Mouse (Mus musculus): ENCODE data around the gene Spag8. TPM values are rescaled to one million over a fixed set of nuclear protein-coding genes. Genes with fewer than 3 reads are reported as not detected.

Spag8 gene
- polyA plus RNA-seq (2015; fragmentation: Nextera tagmentation; extraction: Ambion mirVana) = 0.36 and 0.47 TPM in 2 replicates

DNA sequence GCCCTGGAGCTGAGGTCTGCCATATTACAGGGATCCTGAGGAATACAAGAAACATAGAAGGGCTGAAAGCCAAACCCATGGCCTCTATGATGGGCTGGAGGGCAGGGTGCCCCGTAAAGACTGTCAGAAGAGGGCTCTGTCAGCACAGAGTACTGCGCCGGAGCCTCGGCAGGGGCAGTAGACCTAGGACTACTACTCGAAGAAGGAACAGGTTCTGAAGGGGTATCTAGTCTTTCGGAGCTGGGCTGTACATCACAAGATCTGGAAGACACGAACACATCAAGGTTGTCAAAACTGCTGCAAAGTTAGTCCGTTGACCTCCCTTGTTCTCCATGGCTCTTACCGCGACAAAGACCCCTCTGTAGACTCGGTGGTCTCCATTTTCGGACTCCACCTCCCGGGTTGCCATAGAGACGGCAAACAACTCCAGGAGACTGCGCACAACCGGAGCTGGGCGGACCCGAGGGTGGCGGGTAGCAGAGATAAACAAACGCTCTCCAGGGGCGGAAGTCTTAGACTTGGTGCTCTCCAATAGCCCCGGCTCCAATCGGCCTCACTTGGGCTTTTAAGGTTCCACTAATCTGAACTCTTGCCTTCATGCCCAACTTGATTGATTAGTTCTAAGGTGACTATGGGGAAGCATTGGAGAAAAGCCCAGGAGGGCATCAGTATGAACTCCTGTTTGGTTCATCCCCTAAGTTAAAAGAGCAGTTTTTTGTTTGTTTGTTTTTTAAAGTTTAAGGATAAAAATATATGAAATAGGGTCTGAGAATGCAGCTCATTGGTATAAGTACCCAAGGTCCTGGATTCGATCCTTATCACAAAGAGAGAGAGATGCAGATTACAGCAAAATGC is at the start of gene Spag8:
Gene Spag8 (minus strand): TSS at position 434 of the 855 bp plus-strand sequence.
- 29% methylated on average over 24 of the region's 24 CpGs for WGBS
- H3K4me2 ChIP-seq = peak within 1 kb of the TSS; percentile 31

DNA sequence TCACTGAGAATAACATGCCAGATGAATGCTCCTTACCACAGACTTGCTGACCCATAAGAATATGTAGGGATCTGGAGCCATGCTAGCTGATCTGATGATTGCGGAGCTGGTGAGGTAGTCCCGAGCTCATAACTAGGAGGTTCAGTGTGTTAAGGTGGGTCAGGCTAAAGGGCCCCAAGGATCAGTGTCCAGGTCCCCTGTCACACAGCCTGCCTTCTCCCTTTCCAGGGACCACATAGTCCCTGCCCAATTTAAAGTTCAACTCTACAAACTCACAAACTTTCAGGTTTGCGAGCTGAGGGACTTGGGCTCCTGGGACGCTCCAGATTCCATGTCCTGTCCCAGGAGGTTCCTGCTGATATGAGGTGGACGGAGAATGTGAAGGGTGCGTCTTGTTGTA is 47.3 kb upstream of the Spag8 start, which contains the start of gene Olfr70:
Gene Olfr70 (minus strand): TSS at position 101 of the 400 bp plus-strand sequence.
- 88% methylated on average over 6 of the region's 6 CpGs for WGBS
- H3K9me3 ChIP-seq = no peaks in the 10 kb centered on the region

More for the DNA sequence above, at the start of gene Spag8:
- H3K27me3 ChIP-seq = no peaks in the 10 kb centered on the region
- H3K4me1 ChIP-seq = peaks cover 9% of the 10 kb centered on the region
- H3K9ac ChIP-seq = no peak within 1 kb of the TSS
- peaks cover 26% of the 10 kb centered on the region for H3K36me3 ChIP-seq
- no peak within 1 kb of the TSS for H3K27ac ChIP-seq
- no peak for ATAC-seq (ENCODE audit: insufficient number of reproducible peaks, low FRiP score, low TSS enrichment, low read depth)
- H3K9me3 ChIP-seq = peaks cover 6% of the 10 kb centered on the region; the same call in 1 of the 2 replicates
- H3K4me3 ChIP-seq = peak within 1 kb of the TSS; percentile 8; the same call in 1 of the 2 replicates

DNA sequence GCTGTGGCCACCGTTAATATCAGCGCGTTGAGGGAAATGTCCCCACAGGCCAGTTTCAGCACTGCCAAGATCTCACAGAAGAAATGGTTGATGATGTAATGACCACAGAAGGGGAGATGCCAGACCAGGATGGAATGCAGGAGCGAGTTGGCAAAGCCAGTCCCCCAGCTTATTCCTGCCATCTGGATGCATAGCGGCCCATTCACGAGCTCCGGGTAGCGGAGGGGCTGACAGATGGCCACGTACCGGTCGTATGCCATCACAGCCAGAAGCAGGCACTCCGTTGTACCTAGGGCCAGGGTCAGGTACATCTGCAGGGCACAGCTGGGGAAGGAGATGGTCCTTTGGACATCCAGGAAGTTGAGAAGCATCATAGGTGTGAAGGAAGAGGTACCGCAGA is 43.2 kb upstream of the Spag8 start:
- peaks cover 9% of the 10 kb centered on the region; the same call in 1 of the 2 replicates for H3K4me1 ChIP-seq

More for the DNA sequence above, 47.3 kb upstream of the Spag8 start, which contains the start of gene Olfr70:
- no peak within 1 kb of the TSS for H3K9ac ChIP-seq
- no peaks in the 10 kb centered on the region for H3K36me3 ChIP-seq
- no peak within 1 kb of the TSS for H3K4me2 ChIP-seq
- no peak within 1 kb of the TSS for H3K4me3 ChIP-seq
- no peak for ATAC-seq (ENCODE audit: insufficient number of reproducible peaks, low FRiP score, low TSS enrichment, low read depth)
- H3K27ac ChIP-seq = no peak within 1 kb of the TSS
- no peaks in the 10 kb centered on the region for H3K27me3 ChIP-seq
- H3K4me1 ChIP-seq = 0 out of 2 replicates have a peak, but pooled peaks cover 4% of the 10 kb centered on the region

DNA sequence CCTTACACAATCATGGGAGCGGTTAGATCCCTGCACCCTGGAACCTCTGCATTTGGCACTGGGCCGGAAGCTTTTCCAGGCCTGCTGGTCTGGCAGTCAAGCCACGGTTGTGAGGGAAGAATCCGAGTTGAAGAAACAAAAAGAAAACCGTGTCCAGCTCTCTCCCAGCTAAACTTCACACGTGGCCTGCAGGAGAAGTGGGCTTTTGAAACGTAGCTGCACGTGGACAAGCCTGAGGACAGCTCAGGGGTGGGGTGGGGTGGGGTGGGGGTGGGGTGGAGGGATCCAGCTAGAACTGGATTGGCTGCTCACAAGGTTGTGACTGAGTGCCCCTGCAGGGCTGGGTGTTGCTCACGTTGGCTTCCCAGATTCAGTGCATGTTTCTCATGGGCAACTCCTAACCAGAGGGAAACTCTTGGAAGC is 41.9 kb upstream of the Spag8 start:
- Histone ChIP-seq H3K9me3 (no peaks in the 10 kb centered on the region), H3K9ac (no peak overlapping the region), H3K36me3 (peaks cover 4% of the 10 kb centered on the region; the same call in 1 of the 2 replicates), H3K4me3 (no peak overlapping the region), H3K4me1 (peaks cover 9% of the 10 kb centered on the region; the same call in 1 of the 2 replicates), H3K4me2 (no peak overlapping the region), H3K27ac (no peak overlapping the region), H3K27me3 (no peaks in the 10 kb centered on the region)
- ATAC-seq (ENCODE audit: insufficient number of reproducible peaks, low FRiP score, low TSS enrichment, low read depth) = no peak
- 30% methylated on average over 9 of the region's 9 CpGs for WGBS

More for the DNA sequence above, 43.2 kb upstream of the Spag8 start:
- Histone ChIP-seq H3K4me2 (no peak overlapping the region), H3K27ac (no peak overlapping the region), H3K9ac (no peak overlapping the region), H3K36me3 (no peaks in the 10 kb centered on the region), H3K4me3 (no peak overlapping the region), H3K27me3 (no peaks in the 10 kb centered on the region), H3K9me3 (no peaks in the 10 kb centered on the region)
- WGBS = 80% methylated on average over 13 of the region's 13 CpGs
- ATAC-seq (ENCODE audit: insufficient number of reproducible peaks, low FRiP score, low TSS enrichment, low read depth) = no peak

DNA sequence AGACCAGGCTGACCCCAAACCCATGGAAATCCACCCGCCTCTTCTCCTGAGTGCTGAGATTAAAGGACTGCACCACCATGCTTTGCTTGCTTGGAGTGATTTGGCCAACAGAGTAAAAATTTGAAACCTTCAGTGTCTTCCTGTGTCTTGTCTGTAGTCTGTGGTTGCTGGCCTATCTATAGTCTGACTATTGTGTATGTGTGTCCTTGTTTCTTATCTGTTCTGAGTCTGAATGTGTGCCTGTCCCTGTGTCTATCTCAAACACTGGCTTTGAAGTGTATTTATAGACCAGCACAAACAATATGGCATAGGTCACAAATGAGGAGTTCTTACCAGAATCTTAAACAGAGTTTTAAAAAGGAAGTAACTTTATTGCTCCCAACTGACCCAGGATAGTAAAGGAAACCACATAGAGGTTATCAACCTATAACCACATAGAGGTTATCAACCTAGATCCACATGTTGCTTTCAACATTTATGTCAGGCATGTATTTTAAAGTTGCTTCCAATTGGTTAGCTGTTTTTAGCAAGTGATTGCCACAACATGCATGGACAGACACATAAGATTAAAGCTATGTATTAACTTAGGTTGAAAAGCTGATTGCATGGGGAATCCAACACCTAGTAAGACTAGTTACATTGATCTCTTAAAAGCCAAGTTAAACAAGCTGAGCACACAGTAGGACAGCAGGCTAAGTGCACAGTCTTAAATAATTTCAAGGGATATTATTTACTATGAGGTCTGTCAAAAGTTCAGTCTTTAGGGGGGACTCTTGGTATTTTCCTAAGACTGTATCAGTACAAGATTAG is 41.2 kb upstream of the Spag8 start:
- H3K27ac ChIP-seq = no peak overlapping the region

DNA sequence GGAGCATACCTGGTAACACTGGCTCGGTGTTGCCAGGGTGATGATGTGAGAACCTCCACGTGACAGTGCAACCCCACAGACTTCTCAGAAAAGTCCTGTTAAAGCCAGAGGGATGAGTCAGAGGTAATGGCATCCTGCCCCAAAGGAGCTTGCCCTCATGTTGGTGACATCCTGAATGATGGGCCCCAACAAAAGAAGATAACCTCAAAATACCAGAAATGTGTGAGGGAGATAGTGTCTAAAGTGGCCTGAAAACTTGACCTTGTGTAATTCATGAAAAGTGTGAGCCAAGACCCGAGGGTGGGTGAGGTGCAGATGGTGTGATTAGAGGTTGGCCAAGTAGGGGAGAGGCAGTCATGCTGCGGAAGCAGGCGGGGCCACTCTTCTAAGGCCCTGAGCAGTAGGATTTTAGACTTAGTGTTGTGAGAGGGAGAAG is 40.4 kb upstream of the Spag8 start:
- Histone ChIP-seq H3K9ac (no peak overlapping the region), H3K9me3 (no peaks in the 10 kb centered on the region), H3K27ac (no peak overlapping the region), H3K4me2 (no peak overlapping the region), H3K27me3 (no peaks in the 10 kb centered on the region), H3K36me3 (peaks cover 19% of the 10 kb centered on the region), H3K4me1 (peaks cover 9% of the 10 kb centered on the region; the same call in 1 of the 2 replicates), H3K4me3 (no peak overlapping the region)
- ATAC-seq (ENCODE audit: insufficient number of reproducible peaks, low FRiP score, low TSS enrichment, low read depth) = no peak
- 70% methylated on average over 5 of the region's 5 CpGs for WGBS

More for the DNA sequence above, 41.2 kb upstream of the Spag8 start:
- Histone ChIP-seq H3K4me2 (no peak overlapping the region), H3K4me1 (peaks cover 9% of the 10 kb centered on the region; the same call in 1 of the 2 replicates), H3K27me3 (no peaks in the 10 kb centered on the region), H3K4me3 (no peak overlapping the region), H3K9ac (no peak overlapping the region), H3K36me3 (peaks cover 10% of the 10 kb centered on the region), H3K9me3 (no peaks in the 10 kb centered on the region)
- ATAC-seq (ENCODE audit: insufficient number of reproducible peaks, low FRiP score, low TSS enrichment, low read depth) = no peak
- WGBS = 71% methylated on average over 1 of the region's 1 CpGs

DNA sequence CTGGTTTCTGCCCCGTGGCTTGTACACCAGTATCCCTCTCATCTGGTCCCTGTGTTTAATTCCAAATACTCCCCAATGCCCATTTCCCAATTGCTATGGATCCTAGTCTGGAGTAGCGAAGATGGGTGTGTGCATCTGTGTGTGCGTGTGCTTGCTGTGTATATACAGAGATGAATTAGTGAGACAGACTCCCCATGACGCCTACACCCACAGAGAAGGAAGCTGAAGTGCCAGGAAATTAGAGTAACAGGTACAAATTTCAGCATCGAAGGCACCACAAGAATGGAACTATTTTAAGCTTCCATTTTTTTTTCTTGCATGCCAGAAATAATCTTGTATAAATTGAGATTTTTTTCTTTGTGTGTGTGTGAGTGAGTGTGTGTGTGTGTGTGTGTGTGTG is 37.6 kb upstream of the Spag8 start:
- no peak overlapping the region for H3K4me3 ChIP-seq
- no peak for ATAC-seq (ENCODE audit: insufficient number of reproducible peaks, low FRiP score, low TSS enrichment, low read depth)
- no peak overlapping the region for H3K4me2 ChIP-seq
- WGBS = 79% methylated on average over 5 of the region's 5 CpGs
- no peak overlapping the region for H3K9ac ChIP-seq
- H3K4me1 ChIP-seq = peaks cover 4% of the 10 kb centered on the region; the same call in 1 of the 2 replicates
- peaks cover 35% of the 10 kb centered on the region for H3K36me3 ChIP-seq
- H3K27ac ChIP-seq = no peak overlapping the region
- no peaks in the 10 kb centered on the region for H3K27me3 ChIP-seq
- H3K9me3 ChIP-seq = no peaks in the 10 kb centered on the region

DNA sequence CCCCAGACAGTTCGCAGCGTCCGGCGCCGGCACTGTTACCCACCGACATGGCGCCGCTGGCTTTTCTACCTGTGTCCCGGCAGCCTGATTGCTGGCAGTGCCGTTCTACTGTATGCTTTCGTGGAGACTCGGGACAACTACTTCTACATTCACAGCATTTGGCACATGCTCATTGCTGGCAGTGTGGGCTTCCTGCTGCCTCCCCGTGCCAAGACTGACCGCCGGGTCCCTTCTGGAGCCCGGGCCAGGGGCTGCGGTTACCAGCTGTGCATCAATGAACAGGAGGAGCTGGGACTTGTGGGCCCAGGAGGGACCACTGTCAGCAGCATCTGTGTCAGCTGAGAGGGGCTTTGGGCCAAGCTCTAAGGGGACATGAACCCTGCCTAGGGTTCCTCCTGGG is 36.6 kb upstream of the Spag8 start:
- no peak overlapping the region for H3K27ac ChIP-seq
- ATAC-seq (ENCODE audit: insufficient number of reproducible peaks, low FRiP score, low TSS enrichment, low read depth) = no peak
- H3K9ac ChIP-seq = no peak overlapping the region
- no peaks in the 10 kb centered on the region for H3K9me3 ChIP-seq
- 90% methylated on average over 17 of the region's 17 CpGs for WGBS
- H3K36me3 ChIP-seq = peaks cover 44% of the 10 kb centered on the region
- H3K4me1 ChIP-seq = 0 out of 2 replicates have a peak, but pooled peaks cover 2% of the 10 kb centered on the region
- H3K4me3 ChIP-seq = no peak overlapping the region
- no peaks in the 10 kb centered on the region for H3K27me3 ChIP-seq
- no peak overlapping the region for H3K4me2 ChIP-seq

DNA sequence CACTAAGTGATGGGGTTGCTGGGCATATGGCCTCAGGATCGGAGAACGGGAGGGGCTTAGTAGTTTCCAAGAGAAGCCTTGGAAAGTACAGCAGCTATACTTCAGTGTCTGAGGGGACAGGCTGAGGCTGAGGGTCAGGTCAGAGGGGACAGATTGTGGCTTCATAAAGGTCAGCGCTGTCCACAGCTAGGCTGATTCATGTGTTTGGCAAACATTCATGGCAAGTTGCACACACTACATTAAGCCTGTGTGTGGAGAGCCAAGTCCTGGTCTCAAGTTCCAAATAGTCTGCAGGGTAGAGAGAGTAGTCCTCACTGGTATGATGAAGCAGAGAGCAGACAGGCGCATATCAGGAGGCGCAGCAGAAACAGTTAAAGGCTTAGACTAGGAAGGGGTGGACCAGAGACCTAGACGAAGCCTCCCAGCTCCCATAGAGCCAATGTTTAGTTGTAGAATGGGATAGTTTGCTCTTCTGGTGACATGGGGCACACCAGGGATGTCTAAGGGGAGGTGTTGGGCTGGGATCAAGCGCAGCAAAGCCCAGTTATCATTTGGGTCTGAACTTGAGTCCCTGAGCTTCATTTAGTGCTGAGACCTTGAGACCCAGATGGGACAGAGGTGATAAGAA is 26.1 kb upstream of the Spag8 start:
- H3K36me3 ChIP-seq = peaks cover 79% of the 10 kb centered on the region
- no peak overlapping the region for H3K27ac ChIP-seq
- no peak overlapping the region for H3K9ac ChIP-seq
- H3K4me3 ChIP-seq = no peak overlapping the region
- H3K4me2 ChIP-seq = no peak overlapping the region
- H3K27me3 ChIP-seq = no peaks in the 10 kb centered on the region
- 85% methylated on average over 7 of the region's 7 CpGs for WGBS
- no peaks in the 10 kb centered on the region for H3K4me1 ChIP-seq
- no peaks in the 10 kb centered on the region for H3K9me3 ChIP-seq
- no peak for ATAC-seq (ENCODE audit: insufficient number of reproducible peaks, low FRiP score, low TSS enrichment, low read depth)

DNA sequence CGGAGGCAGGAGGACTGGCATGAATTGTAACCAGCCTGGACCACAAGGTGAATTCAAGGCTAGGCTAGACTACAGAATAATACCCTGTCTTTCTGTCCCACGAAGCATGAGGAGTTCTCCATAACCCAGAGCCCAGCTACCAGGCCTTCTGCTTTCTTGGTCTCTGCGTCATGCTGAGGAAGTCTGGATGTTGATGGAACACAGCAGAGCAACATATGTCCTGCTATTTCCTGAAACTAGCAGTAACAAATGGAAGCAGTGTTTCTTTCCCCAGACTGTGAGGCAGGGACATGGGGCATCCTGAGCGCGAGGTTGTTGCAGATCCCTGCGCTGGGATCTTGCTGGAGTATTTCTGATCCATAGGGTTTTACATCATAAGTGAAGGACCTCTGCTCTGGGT is 25.1 kb upstream of the Spag8 start:
- Histone ChIP-seq H3K4me2 (no peak overlapping the region), H3K9me3 (no peaks in the 10 kb centered on the region), H3K27me3 (no peaks in the 10 kb centered on the region), H3K4me3 (no peak overlapping the region), H3K9ac (no peak overlapping the region), H3K4me1 (no peaks in the 10 kb centered on the region), H3K36me3 (peaks cover 82% of the 10 kb centered on the region), H3K27ac (no peak overlapping the region)
- WGBS = 89% methylated on average over 6 of the region's 6 CpGs
- ATAC-seq (ENCODE audit: insufficient number of reproducible peaks, low FRiP score, low TSS enrichment, low read depth) = no peak

DNA sequence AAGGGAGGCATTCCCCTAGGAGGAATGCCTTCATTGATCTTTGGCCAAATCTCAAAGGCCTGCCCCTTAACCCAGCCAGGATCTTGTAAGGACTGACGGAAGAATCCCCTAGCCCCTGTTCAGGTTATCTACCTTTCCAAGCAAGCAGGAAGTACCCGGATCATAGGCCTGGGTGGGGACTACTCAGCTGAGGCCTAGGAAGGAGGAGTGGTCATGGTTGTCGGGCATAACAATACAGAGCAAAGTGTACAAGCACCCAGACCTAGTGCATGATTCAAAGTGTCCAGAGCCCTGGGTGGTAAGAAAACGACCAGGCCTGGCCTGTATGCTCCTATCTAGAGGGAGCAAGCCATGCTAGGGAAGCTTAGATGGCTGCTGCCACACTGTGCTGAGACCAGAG is 22.2 kb upstream of the Spag8 start:
- peaks cover 23% of the 10 kb centered on the region for H3K4me1 ChIP-seq
- no peak overlapping the region for H3K4me3 ChIP-seq
- peaks cover 57% of the 10 kb centered on the region for H3K36me3 ChIP-seq
- no peaks in the 10 kb centered on the region for H3K27me3 ChIP-seq
- H3K27ac ChIP-seq = no peak overlapping the region
- H3K9ac ChIP-seq = no peak overlapping the region
- ATAC-seq (ENCODE audit: insufficient number of reproducible peaks, low FRiP score, low TSS enrichment, low read depth) = no peak
- H3K4me2 ChIP-seq = no peak overlapping the region
- 76% methylated on average over 4 of the region's 4 CpGs for WGBS
- H3K9me3 ChIP-seq = no peaks in the 10 kb centered on the region
